Mouse (Mus musculus): ENCODE measurements around the gene Nudt9. TPM values are rescaled to one million over a fixed set of nuclear protein-coding genes. Genes with fewer than 3 reads are reported as not detected.

The Nudt9 gene
- polyA plus RNA-seq, 1 experiment from 2014 or later, result 66.0 TPM

DNA sequence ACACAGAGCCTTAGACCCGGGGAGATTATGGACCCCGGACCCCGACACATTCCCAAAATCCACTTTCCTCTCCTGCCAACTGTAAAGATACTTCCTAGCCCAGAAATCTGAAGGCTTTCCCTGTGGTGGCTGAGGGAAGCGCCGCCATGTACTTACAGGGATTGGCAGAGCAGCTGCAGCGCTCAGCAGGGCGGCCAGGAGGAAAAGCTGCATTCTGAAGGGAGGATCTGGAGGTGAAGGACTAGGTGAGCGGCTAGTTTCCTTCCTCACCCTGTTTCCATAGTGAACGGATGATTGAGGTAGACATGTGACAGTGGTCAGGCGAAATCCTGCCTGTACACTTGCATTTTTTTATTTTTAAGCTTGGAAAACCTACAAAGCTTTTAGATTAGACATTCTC is 30.3 kb downstream of the Nudt9 start:
- DNase-seq (ENCODE audit: low spot score), result no peak
- Histone ChIP-seq H3K27ac (ENCODE audit: low read length) (no peak overlapping the region), H3K4me1 (ENCODE audit: insufficient read depth, low read depth, low read length) (peaks cover 3% of the 10 kb centered on the region; the same call in 1 of the 2 replicates), H3K36me3 (ENCODE audit: insufficient read depth, low read length) (no peaks in the 10 kb centered on the region), H3K4me2 (replicated peaks; ENCODE audit: low read depth, low read length) (no peak overlapping the region), H3K4me3 (ENCODE audit: low read depth, low read length) (no peak overlapping the region), H3K9ac (replicated peaks; ENCODE audit: low read depth) (no peak overlapping the region), H3K9me3 (ENCODE audit: low read length) (no peaks in the 10 kb centered on the region), H3K27me3 (replicated peaks; ENCODE audit: insufficient read depth, low read length) (no peaks in the 10 kb centered on the region)
- TF ChIP-seq EP300 (IDR thresholded peaks at IDR 0.05) (no peak), CTCF (IDR thresholded peaks at IDR 0.05) (no peak)
- no peak for ATAC-seq
- 33% methylated on average over 10 of the region's 10 CpGs for WGBS

DNA sequence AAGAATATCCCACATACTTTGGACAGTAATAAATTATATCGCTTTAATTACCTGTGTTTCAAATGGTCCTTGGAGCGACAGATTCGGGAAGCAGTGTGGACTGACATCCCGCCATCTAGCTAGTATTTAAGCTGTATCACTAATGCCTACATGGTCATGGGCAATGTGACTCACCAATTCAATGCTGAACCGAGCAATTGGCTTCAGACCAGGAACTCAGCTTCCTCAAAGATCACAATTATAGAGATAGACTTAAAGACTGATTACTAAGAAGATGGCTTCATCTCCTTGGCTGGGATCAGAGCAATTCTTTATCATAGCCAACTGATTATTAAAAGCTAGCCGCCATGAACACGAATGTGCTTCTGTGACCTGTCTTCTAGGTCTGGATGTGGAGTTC is 31.4 kb downstream of the Nudt9 start, which contains the start of gene Gm17660:
Gene Gm17660 (minus strand): TSS at position 101 of the 400 bp plus-strand sequence.
- Histone ChIP-seq H3K36me3 (ENCODE audit: insufficient read depth, low read length) (no peaks in the 10 kb centered on the region), H3K4me2 (replicated peaks; ENCODE audit: low read depth, low read length) (no peak within 1 kb of the TSS), H3K9ac (replicated peaks; ENCODE audit: low read depth) (no peak within 1 kb of the TSS), H3K4me1 (ENCODE audit: insufficient read depth, low read depth, low read length) (peaks cover 3% of the 10 kb centered on the region; the same call in 1 of the 2 replicates), H3K4me3 (ENCODE audit: low read depth, low read length) (no peak within 1 kb of the TSS), H3K9me3 (ENCODE audit: low read length) (no peaks in the 10 kb centered on the region), H3K27ac (ENCODE audit: low read length) (no peak within 1 kb of the TSS), H3K27me3 (replicated peaks; ENCODE audit: insufficient read depth, low read length) (no peaks in the 10 kb centered on the region)
- ATAC-seq (no peak), DNase-seq (ENCODE audit: low spot score) (no peak)
- 87% methylated on average over 7 of the region's 7 CpGs for WGBS
- TF ChIP-seq CTCF (IDR thresholded peaks at IDR 0.05) (no peak), EP300 (IDR thresholded peaks at IDR 0.05) (no peak)

DNA sequence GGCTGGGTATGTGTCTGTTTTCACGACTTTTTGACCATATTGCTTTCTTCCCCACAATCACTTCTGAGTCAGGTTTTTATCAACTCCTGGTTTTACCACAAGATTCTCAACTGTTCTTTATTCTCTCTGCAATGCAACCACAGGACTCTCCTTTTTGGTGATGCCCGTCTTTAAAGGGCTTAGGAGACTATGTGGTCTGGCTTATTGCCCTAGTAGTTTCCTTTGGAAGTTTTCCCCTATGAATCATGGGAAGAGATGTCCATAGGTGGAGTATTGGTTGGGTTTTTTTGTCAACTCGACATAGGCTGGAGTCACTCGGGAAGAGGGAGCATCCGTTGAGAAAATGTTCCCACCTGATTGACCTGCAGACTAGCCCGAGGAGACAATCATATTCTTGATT is 34.6 kb downstream of the Nudt9 start:
- Histone ChIP-seq H3K9ac (replicated peaks; ENCODE audit: low read depth) (no peak overlapping the region), H3K9me3 (ENCODE audit: low read length) (no peaks in the 10 kb centered on the region), H3K36me3 (ENCODE audit: insufficient read depth, low read length) (peaks cover 9% of the 10 kb centered on the region; the same call in 1 of the 2 replicates), H3K27me3 (replicated peaks; ENCODE audit: insufficient read depth, low read length) (no peaks in the 10 kb centered on the region), H3K27ac (ENCODE audit: low read length) (no peak overlapping the region), H3K4me1 (ENCODE audit: insufficient read depth, low read depth, low read length) (no peaks in the 10 kb centered on the region), H3K4me3 (ENCODE audit: low read depth, low read length) (no peak overlapping the region), H3K4me2 (replicated peaks; ENCODE audit: low read depth, low read length) (no peak overlapping the region)
- ATAC-seq, result no peak
- DNase-seq (ENCODE audit: low spot score), result no peak
- 85% methylated on average over 6 of the region's 6 CpGs for WGBS
- TF ChIP-seq EP300 (IDR thresholded peaks at IDR 0.05), result no peak
- TF ChIP-seq CTCF (IDR thresholded peaks at IDR 0.05), result no peak

DNA sequence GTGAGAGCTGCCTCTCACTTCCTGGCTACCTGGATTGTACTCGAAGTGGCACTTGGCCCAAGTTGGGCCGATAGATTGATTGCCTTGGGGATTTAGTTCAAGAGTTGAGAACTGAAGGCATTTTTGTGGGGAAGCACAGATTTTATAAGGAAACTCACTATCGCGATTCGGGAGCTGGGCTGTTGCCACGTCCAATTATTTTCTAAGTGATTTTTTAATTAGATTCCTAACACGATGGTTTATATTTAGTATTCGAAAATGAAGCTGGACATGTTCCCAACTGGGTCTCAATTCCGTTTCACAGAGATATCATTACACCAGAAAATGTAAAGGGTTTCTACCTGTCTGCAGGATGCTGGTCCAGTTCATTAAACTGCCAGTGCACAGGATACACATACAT is 39.3 kb downstream of the Nudt9 start:
- H3K9ac ChIP-seq (replicated peaks; ENCODE audit: low read depth), result no peak overlapping the region
- no peak overlapping the region for H3K4me3 ChIP-seq (ENCODE audit: low read depth, low read length)
- DNase-seq (ENCODE audit: low spot score) (no peak), ATAC-seq (no peak)
- H3K4me2 ChIP-seq (replicated peaks; ENCODE audit: low read depth, low read length), result no peak overlapping the region
- H3K4me1 ChIP-seq (ENCODE audit: insufficient read depth, low read depth, low read length), result no peaks in the 10 kb centered on the region
- H3K27me3 ChIP-seq (replicated peaks; ENCODE audit: insufficient read depth, low read length), result no peaks in the 10 kb centered on the region
- peaks cover 15% of the 10 kb centered on the region; the same call in 1 of the 2 replicates for H3K36me3 ChIP-seq (ENCODE audit: insufficient read depth, low read length)
- no peak for TF ChIP-seq EP300 (IDR thresholded peaks at IDR 0.05)
- no peak for TF ChIP-seq CTCF (IDR thresholded peaks at IDR 0.05)
- H3K9me3 ChIP-seq (ENCODE audit: low read length), result no peaks in the 10 kb centered on the region
- H3K27ac ChIP-seq (ENCODE audit: low read length), result no peak overlapping the region
- WGBS, result 90% methylated on average over 9 of the region's 9 CpGs

DNA sequence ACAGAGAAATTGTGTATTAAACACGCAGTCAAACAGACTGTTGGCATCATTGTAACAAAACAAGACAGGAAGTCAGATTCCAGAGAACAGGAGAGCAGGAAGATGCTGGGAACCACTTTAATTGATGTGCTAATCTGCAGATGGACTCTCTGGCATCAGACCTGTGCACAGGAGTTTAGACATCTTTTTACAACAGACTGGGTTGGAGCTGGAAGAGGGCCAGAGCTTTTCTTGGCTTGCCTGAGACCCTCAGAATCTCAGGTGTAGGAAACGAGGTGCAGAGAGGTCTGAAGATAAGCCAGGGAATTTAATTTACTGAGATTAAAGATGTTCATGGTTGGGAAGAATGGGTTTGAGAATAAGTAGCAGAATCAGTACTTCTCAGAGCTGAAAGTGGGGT is 43.6 kb downstream of the Nudt9 start:
- Histone ChIP-seq H3K36me3 (ENCODE audit: insufficient read depth, low read length) (peaks cover 15% of the 10 kb centered on the region; the same call in 1 of the 2 replicates), H3K4me1 (ENCODE audit: insufficient read depth, low read depth, low read length) (no peaks in the 10 kb centered on the region), H3K4me2 (replicated peaks; ENCODE audit: low read depth, low read length) (no peak overlapping the region), H3K9me3 (ENCODE audit: low read length) (no peaks in the 10 kb centered on the region), H3K4me3 (ENCODE audit: low read depth, low read length) (no peak overlapping the region), H3K9ac (replicated peaks; ENCODE audit: low read depth) (no peak overlapping the region), H3K27ac (ENCODE audit: low read length) (no peak overlapping the region), H3K27me3 (replicated peaks; ENCODE audit: insufficient read depth, low read length) (no peaks in the 10 kb centered on the region)
- no peak for TF ChIP-seq CTCF (IDR thresholded peaks at IDR 0.05)
- no peak for TF ChIP-seq EP300 (IDR thresholded peaks at IDR 0.05)
- WGBS, result 50% methylated on average over 2 of the region's 2 CpGs
- DNase-seq (ENCODE audit: low spot score) (no peak), ATAC-seq (no peak)

DNA sequence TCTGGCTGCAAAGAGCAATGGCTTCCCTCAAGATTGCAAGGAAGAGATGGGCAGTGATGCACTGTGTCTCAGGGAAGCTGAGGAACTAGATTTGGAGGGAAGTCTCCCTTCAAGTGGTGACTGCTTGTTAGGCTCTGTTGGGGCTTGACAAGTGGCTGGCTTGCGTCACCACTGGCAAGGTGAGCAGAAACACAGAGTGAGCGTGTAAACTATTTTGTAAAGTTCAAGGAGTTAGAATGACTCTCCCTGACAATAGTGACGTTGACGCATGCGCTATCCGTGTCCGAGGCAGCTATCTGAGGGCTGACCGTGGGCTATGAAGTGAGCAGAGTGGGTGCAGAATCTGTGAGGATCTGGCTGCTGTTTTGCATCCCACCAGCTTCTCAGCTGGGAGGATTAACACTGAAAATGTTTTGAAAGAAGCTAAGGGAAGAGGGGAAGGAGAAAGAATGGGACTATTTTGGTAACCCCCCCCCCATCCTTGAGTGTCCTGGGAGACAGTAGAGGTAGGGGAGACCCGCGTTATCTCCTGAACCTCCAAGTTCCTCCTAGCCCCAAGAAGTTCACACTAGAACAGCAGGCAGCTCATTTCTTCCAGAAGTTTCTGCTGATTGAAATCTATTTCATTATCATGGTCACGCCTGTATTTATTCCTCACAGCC is 49.4 kb downstream of the Nudt9 start:
- peak overlapping the region; percentile 22; the same call in 1 of the 2 replicates for H3K4me2 ChIP-seq (replicated peaks; ENCODE audit: low read depth, low read length)
- peak overlapping the region; percentile 77 for H3K27ac ChIP-seq (ENCODE audit: low read length)
- no peak overlapping the region for H3K9ac ChIP-seq (replicated peaks; ENCODE audit: low read depth)
- 30% methylated on average over 11 of the region's 11 CpGs for WGBS
- H3K4me1 ChIP-seq (ENCODE audit: insufficient read depth, low read depth, low read length), result peaks cover 7% of the 10 kb centered on the region; the same call in 1 of the 2 replicates
- no peak for TF ChIP-seq CTCF (IDR thresholded peaks at IDR 0.05)
- H3K27me3 ChIP-seq (replicated peaks; ENCODE audit: insufficient read depth, low read length), result no peaks in the 10 kb centered on the region
- H3K4me3 ChIP-seq (ENCODE audit: low read depth, low read length), result no peak overlapping the region
- H3K9me3 ChIP-seq (ENCODE audit: low read length), result no peaks in the 10 kb centered on the region
- peak; percentile 47 for DNase-seq (ENCODE audit: low spot score)
- 0 out of 2 replicates have a peak, but pooled peaks cover 5% of the 10 kb centered on the region for H3K36me3 ChIP-seq (ENCODE audit: insufficient read depth, low read length)
- ATAC-seq, result peak; percentile 18; the same call in 1 of the 2 replicates
